Mouse (Mus musculus) heart, embryonic 16.5 days (tissue): Measurements from ENCODE around the gene Pp2d1. TPM values are rescaled to one million over a fixed set of nuclear protein-coding genes. Genes with fewer than 3 reads are reported as not detected.

Source experiments
- ATAC-seq: fragments of 200-750 bp; cut with Nextera tagmentation; replicated peaks from 2 replicates; pipeline ENCODE4 v1.8.0; 2017; ENCODE audit warnings: moderate number of reproducible peaks; ENCODE audit not compliant: insufficient read depth, low FRiP score; ENCODE audit errors: extremely low read depth
- H3K27ac ChIP-seq: fragments of 300-500 bp; sonication (generic); 2 replicates; pipeline ENCODE4 v1.5.1; 2014; ENCODE audit warnings: mild to moderate bottlenecking, low read length, control low read depth, moderate library complexity
- H3K27me3 ChIP-seq: fragments of 300-500 bp; sonication (generic); 2 replicates; pipeline ENCODE4 v1.6.1; 2014; ENCODE audit warnings: low read length, mixed read lengths; ENCODE audit not compliant: control insufficient read depth, insufficient read depth
- H3K36me3 ChIP-seq: fragments of 300-500 bp; sonication (generic); 2 replicates; pipeline ENCODE4 v1.6.1; 2014; ENCODE audit not compliant: control insufficient read depth, insufficient read depth
- H3K4me1 ChIP-seq: fragments of 300-500 bp; sonication (generic); 2 replicates; pipeline ENCODE4 v1.6.1; 2014; ENCODE audit warnings: low read length, mixed read lengths; ENCODE audit not compliant: control insufficient read depth, insufficient read depth
- H3K4me2 ChIP-seq: fragments of 300-500 bp; sonication (generic); 2 replicates; pipeline ENCODE4 v1.6.1; 2014; ENCODE audit warnings: low read depth, mild to moderate bottlenecking, control low read depth, low read length
- H3K4me3 ChIP-seq: fragments of 300-500 bp; sonication (generic); 2 replicates; pipeline ENCODE4 v1.5.1; 2014; ENCODE audit warnings: mild to moderate bottlenecking, control low read depth, low read length
- H3K9ac ChIP-seq: fragments of 300-500 bp; sonication (generic); 2 replicates; pipeline ENCODE4 v1.6.1; 2014; ENCODE audit warnings: low read length, control low read depth
- H3K9me3 ChIP-seq: fragments of 300-500 bp; sonication (generic); replicated peaks from 2 replicates; pipeline ENCODE4 v1.6.1; 2016; ENCODE audit warnings: low read length; ENCODE audit not compliant: control insufficient read depth
- WGBS: fragments of 180-500 bp; shearing (Covaris S2); extraction: QIAGEN DNeasy Blood & Tissue Kit; methylation state at CpG from one replicate; pipeline ENCODE4 v1.1.7; 2014; 5-methylcytosine and 5-hydroxymethylcytosine counted together
- polyA plus RNA-seq: library from polyadenylated mRNA; unstranded; fragments of >200 nt; fragmentation: Nextera tagmentation; extraction: Ambion mirVana; gene quantifications from 2 replicates; pipeline ENCODE4 v1.2.1, GENCODE M21; 2015

Gene Pp2d1
- polyA plus RNA-seq, 1 experiment from 2014 or later: 0.07 TPM

DNA sequence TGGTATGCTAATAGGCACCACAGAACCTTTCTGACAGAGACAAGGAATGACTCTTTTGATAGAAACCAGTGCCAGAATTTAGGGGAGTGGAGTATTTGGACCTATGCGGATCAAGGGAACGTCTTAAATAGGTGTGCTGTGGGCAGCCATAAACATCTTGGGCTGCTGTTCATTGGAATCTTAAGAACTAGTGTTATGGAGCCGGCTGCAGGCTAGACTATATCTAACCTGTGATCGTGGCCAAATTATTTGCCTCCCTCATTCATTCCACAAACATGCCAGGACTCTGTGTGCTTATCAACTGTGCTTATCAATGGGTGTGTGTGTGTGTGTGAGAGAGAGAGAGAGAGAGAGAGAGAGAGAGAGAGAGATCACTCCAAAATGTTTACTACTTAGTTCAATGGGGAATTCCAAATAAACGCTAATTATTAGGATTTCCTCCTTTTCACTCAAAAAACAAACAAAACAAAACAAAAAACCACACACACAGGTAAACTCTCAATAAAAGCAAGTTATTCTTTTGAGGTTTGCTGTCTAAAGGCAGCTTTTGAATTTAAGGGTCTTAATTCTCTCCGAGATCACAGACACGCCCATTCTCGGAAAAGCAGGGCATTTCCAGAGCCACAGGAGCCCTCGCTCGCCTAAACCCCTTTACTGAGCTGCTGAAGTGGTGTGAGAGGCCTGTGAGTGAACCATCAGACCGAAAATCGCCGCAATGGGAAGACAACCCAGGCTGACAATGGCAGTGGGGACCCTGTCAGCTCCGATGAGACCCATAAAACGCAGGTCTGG is 61.0 kb downstream of the Pp2d1 start:
- 5% methylated on average over 15 of the region's 15 CpGs for WGBS
- Histone ChIP-seq H3K4me2 (peak overlapping the region; percentile 84), H3K36me3 (no peaks in the 10 kb centered on the region), H3K9me3 (no peaks in the 10 kb centered on the region), H3K4me3 (peak overlapping the region; percentile 100), H3K4me1 (peaks cover 16% of the 10 kb centered on the region), H3K9ac (peak overlapping the region; percentile 95), H3K27me3 (no peaks in the 10 kb centered on the region), H3K27ac (peak overlapping the region; percentile 99)
- ATAC-seq: peak; percentile 16

DNA sequence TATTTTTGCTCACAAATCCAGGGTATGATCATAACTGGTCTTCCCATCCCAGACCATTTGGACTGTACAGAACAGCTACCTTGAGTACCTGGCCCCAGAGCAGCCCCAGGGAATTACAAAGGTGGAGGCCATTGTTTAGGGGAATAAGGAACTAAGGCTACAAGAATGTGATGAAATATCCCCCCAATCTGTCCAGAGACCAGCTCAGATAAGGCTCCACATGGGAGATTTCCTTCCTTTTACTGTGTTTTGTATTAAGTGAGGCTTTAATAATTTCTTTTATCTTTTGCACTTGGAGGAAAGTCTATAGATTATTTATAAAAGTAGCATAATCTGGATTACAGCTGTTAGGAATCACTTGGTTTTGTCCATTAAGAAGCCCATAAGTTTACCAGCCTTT is 70.6 kb downstream of the Pp2d1 start:
- no peak for ATAC-seq
- Histone ChIP-seq H3K4me1 (peaks cover under 1% of the 10 kb centered on the region; the same call in 1 of the 2 replicates), H3K9ac (no peak overlapping the region), H3K9me3 (no peaks in the 10 kb centered on the region), H3K27ac (no peak overlapping the region), H3K4me3 (no peak overlapping the region), H3K4me2 (no peak overlapping the region), H3K36me3 (no peaks in the 10 kb centered on the region), H3K27me3 (no peaks in the 10 kb centered on the region)

DNA sequence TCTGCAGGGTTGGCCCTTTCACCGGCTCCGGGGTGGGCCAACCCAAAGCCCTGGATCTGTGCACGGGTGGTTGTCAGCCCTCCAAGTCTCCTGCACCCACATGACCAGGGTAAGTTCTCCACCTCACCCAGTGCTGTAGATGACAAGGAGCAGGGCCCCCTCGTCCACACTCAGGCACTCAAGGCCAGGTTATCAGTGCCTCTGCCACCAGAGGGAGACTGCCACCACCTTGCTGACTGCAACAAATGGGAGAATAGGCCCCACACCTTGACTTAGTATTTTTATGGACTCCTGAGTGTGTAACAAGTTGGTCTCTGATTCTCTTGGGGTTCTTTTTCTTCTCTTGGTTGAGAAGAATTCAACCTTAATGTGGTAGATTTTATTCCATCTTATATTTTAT is 73.7 kb downstream of the Pp2d1 start:
- Histone ChIP-seq H3K4me3 (no peak overlapping the region), H3K9me3 (no peaks in the 10 kb centered on the region), H3K27ac (no peak overlapping the region), H3K36me3 (no peaks in the 10 kb centered on the region), H3K4me2 (no peak overlapping the region), H3K27me3 (no peaks in the 10 kb centered on the region), H3K4me1 (peaks cover 3% of the 10 kb centered on the region; the same call in 1 of the 2 replicates), H3K9ac (no peak overlapping the region)
- ATAC-seq: no peak
- WGBS: 51% methylated on average over 4 of the region's 4 CpGs

DNA sequence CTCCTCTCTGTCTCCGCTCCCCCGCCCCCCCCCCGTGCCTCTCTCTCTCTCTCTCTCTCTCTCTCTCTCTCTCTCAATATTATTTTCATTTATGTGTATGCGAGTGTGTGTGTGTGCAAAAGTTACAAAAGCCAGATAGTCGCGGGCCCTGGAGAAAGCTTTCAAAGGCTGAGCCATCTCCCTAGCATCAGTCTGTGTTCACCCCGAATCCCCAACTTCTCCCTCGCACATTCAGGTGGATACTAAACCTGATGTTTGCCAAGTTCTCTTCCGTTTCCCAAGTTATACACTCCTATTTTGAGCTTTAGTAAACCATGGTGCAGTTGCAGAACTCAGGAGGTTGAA is 75.8 kb downstream of the Pp2d1 start:
- ATAC-seq: no peak
- H3K4me3 ChIP-seq: peak overlapping the region; percentile 54
- no peaks in the 10 kb centered on the region for H3K36me3 ChIP-seq
- peaks cover 3% of the 10 kb centered on the region; the same call in 1 of the 2 replicates for H3K4me1 ChIP-seq
- no peak overlapping the region for H3K27ac ChIP-seq
- WGBS: 12% methylated on average over 7 of the region's 9 CpGs
- peak overlapping the region; percentile 68 for H3K4me2 ChIP-seq
- peak overlapping the region; percentile 63 for H3K9ac ChIP-seq
- no peaks in the 10 kb centered on the region for H3K9me3 ChIP-seq
- H3K27me3 ChIP-seq: no peaks in the 10 kb centered on the region

GRCm38 (mm10) chr17:53462603-53463495 is 76.4 kb downstream of the Pp2d1 start, which contains the start of gene Efhb:
TSS of gene Efhb (minus strand) at chr17:53463321.
- Histone ChIP-seq H3K27ac (no peak within 1 kb of the TSS), H3K4me1 (peaks cover 3% of the 10 kb centered on the region; the same call in 1 of the 2 replicates), H3K9ac (peak within 1 kb of the TSS; percentile 63), H3K36me3 (no peaks in the 10 kb centered on the region), H3K9me3 (no peaks in the 10 kb centered on the region), H3K27me3 (no peaks in the 10 kb centered on the region), H3K4me3 (peak within 1 kb of the TSS; percentile 54), H3K4me2 (peak within 1 kb of the TSS; percentile 68)
- WGBS: 17% methylated on average over 26 of the region's 26 CpGs
- peak; percentile 90 for ATAC-seq

Other genes with a start within 250 kb of the Pp2d1 start
- gene Efhb, start 76.1 kb downstream of the Pp2d1 start, polyA plus RNA-seq: 0.41 and 0.47 TPM in 2 replicates
- gene Rab5a, start 60.2 kb downstream of the Pp2d1 start, polyA plus RNA-seq: 60.7 and 70.1 TPM in 2 replicates
- gene Kat2b, start 27.4 kb upstream of the Pp2d1 start, polyA plus RNA-seq: 10.7 and 12.1 TPM in 2 replicates
- 16.4 and 16.8 TPM in 2 replicates for gene Sgo1, start 149.9 kb upstream of the Pp2d1 start, polyA plus RNA-seq